Mouse (Mus musculus) gastrocnemius, postnatal 36 days (tissue): ENCODE results near the gene Spink4. TPM values are rescaled to one million over a fixed set of nuclear protein-coding genes. Genes with fewer than 3 reads are reported as not detected.

ENCODE experiments used
- DNase-seq, 2 experiments: peaks; one replicate each; pipeline ENCODE4 v3.0.0; 2022
- intact Hi-C: fragments of 180-260 bp; cut with DNase I; formaldehyde crosslinking; loops from one replicate; pipeline ENCODE4 v1.15.1; 2025
- total RNA-seq, 2 experiments: library from RNA; stranded (reverse); gene quantifications; 2 replicates each; pipeline ENCODE4 v1.2.3; 2021

Spink4 gene
- total RNA-seq, 2 experiments from 2014 or later, result not detected

GRCm38 (mm10) chr4:40953521-40953920, 33.7 kb downstream of the Spink4 start:
- no peak for DNase-seq
- intact Hi-C loops, result no loop called here

- intact Hi-C loops, result no loop called here
- no peak for DNase-seq
Observed at GRCm38 (mm10) chr4:40955942-40956341, 36.1 kb downstream of the Spink4 start.

GRCm38 (mm10) chr4:40963536-40963935, 43.7 kb downstream of the Spink4 start:
- DNase-seq, result no peak
- intact Hi-C loops, result no loop called here

DNA sequence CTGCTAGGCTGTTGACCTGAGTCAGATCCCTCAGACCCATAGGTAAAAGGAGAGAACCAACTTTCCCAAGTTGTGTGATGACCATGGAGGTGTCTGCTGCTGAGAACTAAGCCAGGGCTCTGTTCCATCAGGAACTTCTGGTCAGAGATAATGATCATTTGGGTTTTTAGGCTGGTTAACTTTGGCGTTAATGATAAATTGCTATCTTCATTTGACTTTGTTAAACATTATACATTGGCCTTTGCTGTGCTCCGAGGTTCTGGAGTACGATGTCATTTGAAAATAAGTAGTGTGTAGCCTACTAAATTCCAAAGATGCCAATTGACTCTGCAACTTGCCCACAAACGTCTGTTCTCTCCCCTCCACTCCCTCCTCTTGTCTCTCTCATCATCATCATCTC, 49.3 kb downstream of the Spink4 start:
- intact Hi-C loops, result loop anchor here (1.0 kb wide), 1 partner anchor 20 kb away; no protein-coding TSS in a partner anchor
- DNase-seq, result no peak

- no peak for DNase-seq
- intact Hi-C loops, result loop anchor here (1.0 kb wide), 1 partner anchor 21 kb away; no protein-coding TSS in a partner anchor
Observed at GRCm38 (mm10) chr4:40969781-40970591, 50.1 kb downstream of the Spink4 start.

- no peak for DNase-seq
- intact Hi-C loops, result no loop called here
Observed at GRCm38 (mm10) chr4:40970592-40970841, 50.7 kb downstream of the Spink4 start.

GRCm38 (mm10) chr4:40970842-40971701, 51.2 kb downstream of the Spink4 start, which contains the start of gene Nfx1:
Nfx1 (plus strand) TSS chr4:40970906.
- DNase-seq, result peak; percentile 89 to 94
- intact Hi-C loops, result no loop called here

GRCm38 (mm10) chr4:40971744-40972143, 51.9 kb downstream of the Spink4 start:
- intact Hi-C loops, result no loop called here
- no peak for DNase-seq

- DNase-seq, result no peak
- intact Hi-C loops, result no loop called here
Observed at GRCm38 (mm10) chr4:40974011-40974410, 54.2 kb downstream of the Spink4 start.

DNA sequence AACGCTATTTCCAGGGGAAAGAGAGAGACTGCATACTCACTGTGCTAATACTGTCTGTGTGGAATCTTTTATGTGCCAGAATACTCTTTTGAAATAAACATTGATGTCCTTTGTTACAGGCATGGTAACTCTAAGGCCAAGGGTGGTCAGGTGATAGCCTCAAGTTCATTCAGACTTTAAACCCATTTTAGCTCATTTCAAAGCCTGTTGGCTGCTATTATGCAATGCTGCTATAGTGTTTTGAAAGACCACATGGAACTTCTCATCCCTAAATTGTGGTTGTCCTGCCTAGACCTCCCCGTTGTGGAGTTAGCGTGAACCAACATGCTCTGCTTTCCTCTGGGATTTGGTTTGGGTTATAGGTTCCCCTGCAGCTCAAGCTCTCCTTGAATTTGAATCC, 55.8 kb downstream of the Spink4 start:
- DNase-seq, result no peak
- intact Hi-C loops, result no loop called here

DNA sequence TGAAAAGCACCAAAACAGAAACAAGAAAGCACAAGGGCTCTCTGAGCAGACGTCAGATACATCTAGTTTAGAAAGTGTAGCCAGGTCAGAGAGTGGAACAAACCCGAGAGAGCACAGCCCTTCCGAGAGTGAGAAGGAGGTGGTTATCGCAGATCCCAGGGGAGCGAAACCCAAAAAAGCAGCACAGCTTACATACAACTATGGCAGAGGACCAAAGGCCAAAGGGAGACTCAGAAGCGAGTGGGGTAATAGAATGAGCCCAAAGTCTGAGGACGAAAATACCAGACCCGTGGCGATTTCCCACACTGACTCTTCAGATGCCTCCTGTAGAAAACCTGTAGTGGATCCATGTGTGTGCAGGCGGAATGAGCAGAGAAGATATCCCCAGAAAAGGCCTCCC, 56.8 kb downstream of the Spink4 start:
- DNase-seq, result no peak
- intact Hi-C loops, result no loop called here

DNA sequence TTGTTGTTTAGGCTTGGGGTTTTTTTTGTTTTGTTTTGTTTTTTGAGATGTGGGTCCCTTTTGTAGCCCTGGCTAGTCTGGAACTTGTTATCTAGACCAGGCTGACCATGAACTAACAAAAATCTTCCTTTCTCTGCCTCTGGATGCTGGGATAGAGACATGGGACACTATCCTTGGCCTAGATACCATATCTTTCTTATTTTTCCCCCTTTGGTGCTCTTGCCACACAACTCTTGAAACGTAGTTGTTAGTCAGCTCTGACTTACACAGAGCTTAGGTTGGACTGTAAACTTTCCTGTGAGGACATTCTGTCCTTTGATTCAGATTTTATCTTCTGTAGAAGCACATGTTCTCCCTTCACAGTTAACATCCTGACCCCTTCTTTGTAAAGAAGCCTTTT, 59.6 kb downstream of the Spink4 start:
- intact Hi-C loops, result no loop called here
- DNase-seq, result no peak

Other genes with a start within 250 kb of the Spink4 start
- 10 to 100 TPM; 14.4 to 15.5 TPM for gene Aptx, start 216.9 kb upstream of the Spink4 start, total RNA-seq
- 10 to 100 TPM; 31.8 to 38.3 TPM for gene Dnaja1, start 197.9 kb upstream of the Spink4 start, total RNA-seq
- gene Smu1, start 162.1 kb upstream of the Spink4 start, total RNA-seq, result 10 to 100 TPM; 23.7 to 28.3 TPM
- 10 to 100 TPM; 28.1 to 29.9 TPM for gene B4galt1, start 66.0 kb upstream of the Spink4 start, total RNA-seq
- gene Bag1, start 28.2 kb downstream of the Spink4 start, total RNA-seq, result 100 to 1,000 TPM; 185 to 205 TPM
- 10 to 100 TPM; 21.2 to 21.6 TPM for gene Chmp5, start 28.4 kb downstream of the Spink4 start, total RNA-seq
- 10 to 100 TPM; 17.3 to 21.8 TPM for gene Nfx1, start 50.9 kb downstream of the Spink4 start, total RNA-seq
- gene Aqp7, start 128.1 kb downstream of the Spink4 start, total RNA-seq, result 10 to 100 TPM; 10.5 to 10.8 TPM
- gene Aqp3, start 178.1 kb downstream of the Spink4 start, total RNA-seq, result not detected
- gene Nol6, start 204.4 kb downstream of the Spink4 start, total RNA-seq, result 10 to 100 TPM; 13.9 to 15.4 TPM
- 100 to 1,000 TPM; 122 to 145 TPM for gene Ube2r2, start 215.7 kb downstream of the Spink4 start, total RNA-seq